Mouse (Mus musculus) thymus, adult 2 months (tissue): Measurements from ENCODE around the gene Tnfaip3. TPM values are rescaled to one million over a fixed set of nuclear protein-coding genes. Genes with fewer than 3 reads are reported as not detected.

ENCODE experiments used
- DNase-seq: peaks from one replicate; pipeline ENCODE4 v3.0.0; 2021
- H3K27ac ChIP-seq: fragments of 200-500 bp; 2 replicates; pipeline ENCODE4 v1.5.1; 2012; ENCODE audit warnings: low read length, control low read depth; ENCODE audit not compliant: control insufficient read depth, insufficient read depth
- H3K27me3 ChIP-seq: fragments of 200-500 bp; 2 replicates; pipeline ENCODE4 v1.6.1; 2012; ENCODE audit warnings: mild to moderate bottlenecking, low read length, moderate library complexity, mixed read lengths; ENCODE audit not compliant: control insufficient read depth, insufficient read depth
- H3K36me3 ChIP-seq: fragments of 200-500 bp; 2 replicates; pipeline ENCODE4 v1.6.1; 2012; ENCODE audit warnings: mild to moderate bottlenecking, low read length, moderate library complexity; ENCODE audit not compliant: control insufficient read depth, insufficient read depth
- H3K4me1 ChIP-seq: fragments of 200-500 bp; replicated peaks from 2 replicates; pipeline ENCODE4 v1.6.1; 2012; ENCODE audit warnings: low read length; ENCODE audit not compliant: control insufficient read depth, insufficient read depth
- H3K4me3 ChIP-seq: fragments of 200-500 bp; 2 replicates; pipeline ENCODE4 v1.5.1; 2012; ENCODE audit warnings: mild to moderate bottlenecking, low read length, control low read depth, moderate library complexity; ENCODE audit not compliant: control insufficient read depth, insufficient read depth
- CTCF ChIP-seq: fragments of 200-500 bp; IDR thresholded peaks from 2 replicates; pipeline ENCODE4 v1.5.1; 2012; ENCODE audit warnings: mild to moderate bottlenecking, control low read depth, low read length, moderate library complexity, borderline replicate concordance; ENCODE audit not compliant: control insufficient read depth, poor library complexity, insufficient read depth; ENCODE audit errors: extremely low read depth
- POLR2A ChIP-seq: fragments of 200-500 bp; IDR thresholded peaks from 2 replicates; pipeline ENCODE4 v1.6.1; 2012; ENCODE audit warnings: mild to moderate bottlenecking, low read length, control low read depth, moderate library complexity; ENCODE audit not compliant: control insufficient read depth, poor library complexity, insufficient read depth; ENCODE audit errors: extremely low read depth
- WGBS: fragments of 180-500 bp; shearing (Covaris S2); methylation state at CpG from one replicate; pipeline ENCODE4 v1.1.7; 2018; 5-methylcytosine and 5-hydroxymethylcytosine counted together
- polyA plus RNA-seq: library from polyadenylated mRNA; depleted of rRNA; stranded (reverse); fragments of >200 nt; gene quantifications from 2 replicates; pipeline ENCODE4 v1.2.3, GENCODE M21; 2012

Gene Tnfaip3
- polyA plus RNA-seq, 1 experiment: 41.0 TPM

DNA sequence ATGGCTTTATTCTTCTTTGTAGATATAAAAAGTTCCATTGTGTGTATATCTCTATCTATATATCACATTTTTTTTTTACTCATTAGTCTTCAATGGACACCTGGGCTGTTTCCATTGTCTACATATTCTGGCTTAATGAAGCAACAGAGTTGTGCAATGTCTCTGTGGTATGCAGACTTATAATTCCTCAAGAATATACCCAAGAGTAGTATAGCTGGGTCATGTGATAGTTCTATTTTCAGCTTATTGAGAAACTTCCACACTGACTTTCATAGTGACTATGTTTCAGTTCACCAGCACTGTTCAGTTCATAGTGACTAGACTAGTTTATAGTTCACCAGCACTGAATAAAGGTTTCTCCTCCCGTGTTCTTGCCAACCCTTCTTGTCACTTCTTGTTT lies 38.1 kb upstream of the Tnfaip3 start:
- WGBS: 88% methylated on average over 1 of the region's 1 CpGs
- H3K4me3 ChIP-seq: no peak overlapping the region
- no peaks in the 10 kb centered on the region for H3K4me1 ChIP-seq
- no peak for DNase-seq
- H3K27me3 ChIP-seq: no peaks in the 10 kb centered on the region
- TF ChIP-seq CTCF: no peak
- TF ChIP-seq POLR2A: no peak
- no peak overlapping the region for H3K27ac ChIP-seq
- no peaks in the 10 kb centered on the region for H3K36me3 ChIP-seq

DNA sequence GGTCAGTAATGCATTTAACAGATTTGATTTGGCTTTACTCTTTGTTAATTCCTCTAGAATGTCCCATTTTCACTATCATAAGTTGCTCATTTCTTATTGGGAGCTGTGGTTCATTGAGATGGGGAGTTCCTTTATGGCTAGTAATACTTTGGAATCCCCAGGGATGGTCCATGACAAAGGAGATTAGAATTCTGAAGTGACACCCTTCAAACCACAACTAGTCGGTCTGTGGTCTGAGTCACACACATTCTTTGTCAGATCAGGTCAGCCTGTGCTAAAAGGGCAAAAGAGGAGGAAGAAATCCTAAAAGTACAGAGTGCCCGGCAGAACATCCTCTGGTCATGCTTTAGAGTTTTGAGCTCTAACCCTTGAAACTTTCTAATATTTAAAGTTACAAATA lies 30.5 kb upstream of the Tnfaip3 start:
- TF ChIP-seq CTCF: no peak
- no peak for TF ChIP-seq POLR2A
- Histone ChIP-seq H3K4me1 (no peaks in the 10 kb centered on the region), H3K36me3 (no peaks in the 10 kb centered on the region), H3K27ac (no peak overlapping the region), H3K27me3 (no peaks in the 10 kb centered on the region), H3K4me3 (no peak overlapping the region)
- WGBS: 57% methylated on average over 2 of the region's 2 CpGs
- no peak for DNase-seq

DNA sequence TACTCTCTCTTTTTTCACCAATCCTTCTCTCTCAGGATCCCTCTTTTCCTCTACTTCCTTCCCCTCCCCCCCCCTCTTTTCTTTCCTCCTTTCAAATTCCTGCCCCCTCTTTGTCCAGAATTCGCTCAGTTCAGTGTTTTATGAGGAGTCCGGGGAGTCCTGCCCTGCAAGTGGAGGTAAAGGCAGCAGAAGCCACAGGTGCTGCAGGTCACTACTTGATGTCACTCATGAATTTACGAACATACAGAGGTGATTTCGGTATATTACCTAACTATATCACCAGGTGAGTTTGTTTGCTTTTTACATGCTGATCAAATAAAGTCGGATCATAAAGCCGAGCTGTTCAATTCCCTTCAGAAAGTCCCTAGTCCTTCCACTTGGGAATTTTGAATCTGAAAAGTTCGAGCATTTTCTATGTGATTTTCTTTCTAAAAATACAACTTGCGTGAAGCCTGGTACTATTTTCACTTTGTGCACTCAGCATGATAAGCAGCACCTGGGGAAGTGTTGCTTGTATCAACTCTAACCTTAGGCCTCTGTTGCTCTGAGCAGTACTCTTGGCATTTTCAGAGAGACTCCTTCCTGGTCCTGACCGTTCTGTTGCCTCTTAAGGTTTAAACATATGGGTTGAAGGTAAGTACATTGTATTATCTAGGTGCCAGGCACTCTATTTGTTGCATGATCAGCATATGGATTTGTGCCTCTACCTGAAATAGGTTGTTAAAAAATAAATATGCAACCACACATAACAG lies 29.5 kb upstream of the Tnfaip3 start:
- H3K27ac ChIP-seq: no peak overlapping the region
- H3K36me3 ChIP-seq: no peaks in the 10 kb centered on the region
- no peak overlapping the region for H3K4me3 ChIP-seq
- no peak for TF ChIP-seq POLR2A
- no peak for TF ChIP-seq CTCF
- no peaks in the 10 kb centered on the region for H3K4me1 ChIP-seq
- no peak for DNase-seq
- H3K27me3 ChIP-seq: no peaks in the 10 kb centered on the region
- 98% methylated on average over 9 of the region's 9 CpGs for WGBS

DNA sequence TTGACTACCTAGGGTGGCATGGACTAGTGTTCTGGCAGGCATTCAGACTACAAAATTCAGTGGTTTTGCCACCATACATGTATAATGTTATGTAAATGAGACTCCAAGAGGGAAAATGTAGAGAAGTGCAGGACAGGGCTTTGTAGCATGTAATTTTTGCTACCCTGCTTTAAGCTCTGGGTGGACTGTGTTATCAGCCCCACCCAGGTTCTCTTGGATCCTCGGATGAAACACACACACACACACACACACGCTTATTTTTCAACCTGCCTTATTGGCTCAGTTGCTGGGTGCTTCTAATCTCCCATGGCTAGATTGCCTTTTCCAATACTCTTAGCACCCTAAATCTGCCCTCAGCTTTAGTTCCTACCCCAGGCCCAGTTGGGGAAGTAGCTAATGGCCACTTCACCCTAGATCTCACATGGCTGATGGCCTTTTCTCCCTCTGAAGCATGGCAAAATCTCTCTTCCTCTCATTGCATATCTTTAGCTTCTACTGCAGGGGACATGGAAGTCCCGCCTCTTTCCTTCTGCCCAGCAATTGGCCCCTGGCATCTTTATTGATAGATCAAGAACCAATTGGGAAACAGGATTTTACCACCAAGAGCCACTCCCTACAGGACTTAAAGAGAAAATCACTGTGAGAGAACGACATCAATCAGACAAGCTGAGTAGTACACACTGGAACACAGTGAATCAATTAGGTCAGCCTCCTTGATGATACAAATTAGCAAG lies 28.2 kb upstream of the Tnfaip3 start:
- peak; percentile 55 for DNase-seq
- H3K27ac ChIP-seq: no peak overlapping the region
- TF ChIP-seq CTCF (no peak), POLR2A (no peak)

DNA sequence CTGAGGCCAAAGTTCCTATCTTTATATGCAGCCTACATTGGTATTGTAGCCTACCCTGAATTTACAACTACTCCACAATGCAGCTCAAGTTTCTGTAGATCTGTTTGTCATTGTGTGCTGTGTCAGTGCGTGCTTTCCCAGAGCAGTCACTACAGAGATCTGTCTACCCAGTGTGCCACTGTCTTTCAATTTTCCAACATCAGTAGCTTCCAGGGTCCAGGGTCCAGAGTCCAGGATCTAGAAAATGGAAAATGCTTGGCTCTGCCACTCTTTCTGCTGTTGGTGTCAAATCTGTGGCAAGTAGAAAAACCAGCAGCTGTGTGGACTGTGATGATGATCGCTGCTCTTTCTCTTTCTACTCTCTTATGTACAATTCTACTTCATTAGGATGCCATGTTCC lies 24.7 kb upstream of the Tnfaip3 start:
- no peak for DNase-seq
- Histone ChIP-seq H3K27ac (no peak overlapping the region), H3K27me3 (no peaks in the 10 kb centered on the region), H3K4me1 (no peaks in the 10 kb centered on the region), H3K36me3 (no peaks in the 10 kb centered on the region), H3K4me3 (no peak overlapping the region)
- TF ChIP-seq CTCF (no peak), POLR2A (no peak)
- WGBS: 97% methylated on average over 2 of the region's 2 CpGs

More for the DNA sequence above, 28.2 kb upstream of the Tnfaip3 start:
- no peaks in the 10 kb centered on the region for H3K27me3 ChIP-seq
- H3K36me3 ChIP-seq: no peaks in the 10 kb centered on the region
- H3K4me1 ChIP-seq: no peaks in the 10 kb centered on the region
- WGBS: 27% methylated on average over 4 of the region's 4 CpGs
- H3K4me3 ChIP-seq: no peak overlapping the region

DNA sequence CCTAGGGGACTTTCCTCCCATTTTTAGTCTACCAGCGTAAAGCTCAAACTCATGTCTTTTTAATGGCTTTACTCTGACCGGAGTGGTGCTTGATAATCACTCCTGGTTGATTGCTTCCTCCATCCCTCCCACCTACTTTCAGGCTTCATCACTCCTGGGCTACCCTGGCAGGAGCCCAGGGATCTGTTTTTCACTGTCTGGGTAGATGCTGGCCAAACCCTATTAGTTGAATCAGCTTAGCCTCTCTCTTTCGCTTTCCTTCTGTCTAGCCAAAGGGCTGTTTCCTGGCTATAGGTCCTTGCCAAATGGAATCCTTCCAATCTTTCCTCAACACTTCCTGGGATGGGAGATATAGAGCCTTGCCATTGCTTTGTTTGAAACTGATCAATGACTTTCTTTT lies 19.3 kb upstream of the Tnfaip3 start:
- WGBS: 96% methylated on average over 3 of the region's 3 CpGs
- no peak for DNase-seq
- Histone ChIP-seq H3K4me3 (no peak overlapping the region), H3K36me3 (no peaks in the 10 kb centered on the region), H3K27me3 (no peaks in the 10 kb centered on the region), H3K27ac (no peak overlapping the region), H3K4me1 (no peaks in the 10 kb centered on the region)
- TF ChIP-seq CTCF: no peak
- no peak for TF ChIP-seq POLR2A
